Mouse (Mus musculus) liver, postnatal 0 days (tissue): Measurements from ENCODE around the gene Chchd4.

Experiments used
- CTCF ChIP-seq: sonication (generic); IDR thresholded peaks from 2 replicates; pipeline ENCODE4 v1.5.1; 2016; ENCODE audit warnings: antibody characterized with exemption, low read depth
- EP300 ChIP-seq: IDR thresholded peaks from 2 replicates; pipeline ENCODE4 v1.6.1; 2016; ENCODE audit warnings: antibody characterized with exemption, low read depth, mild to moderate bottlenecking

- TF ChIP-seq EP300 (no peak), CTCF (no peak)
Observed at GRCm38 (mm10) chr6:91506036-91506435, 32.7 kb upstream of the Chchd4 start.
